Mouse (Mus musculus) liver, embryonic 14.5 days (tissue): ENCODE results near the gene Tiam2.

Experiments
- CTCF ChIP-seq: IDR thresholded peaks from 2 replicates; pipeline ENCODE4 v1.5.1; 2016; ENCODE audit warnings: antibody characterized with exemption, low read depth, control low read depth
- EP300 ChIP-seq: IDR thresholded peaks from 2 replicates; pipeline ENCODE4 v1.6.1; 2016; ENCODE audit warnings: antibody characterized with exemption, low read depth

GRCm38 (mm10) chr17:3547725-3548124 is 221.4 kb downstream of the Tiam2 start:
- no peak for TF ChIP-seq CTCF
- no peak for TF ChIP-seq EP300
